Mouse (Mus musculus) midbrain, embryonic 11.5 days (tissue): ENCODE data around the gene Calb2. TPM values are rescaled to one million over a fixed set of nuclear protein-coding genes. Genes with fewer than 3 reads are reported as not detected.

ENCODE experiments used
- ATAC-seq: fragments of 200-750 bp; cut with Nextera tagmentation; 2 replicates; pipeline ENCODE4 v1.8.0; 2017; ENCODE audit warnings: moderate TSS enrichment, moderate library complexity; ENCODE audit not compliant: low FRiP score
- DNase-seq: peaks from one replicate; pipeline ENCODE4 v3.0.0; 2015; ENCODE audit warnings: low spot score; ENCODE audit errors: missing footprints
- H3K27ac ChIP-seq: fragments of 300-500 bp; sonication (generic); 2 replicates; pipeline ENCODE4 v1.5.1; 2014; ENCODE audit warnings: low read depth, low read length
- H3K27me3 ChIP-seq: fragments of 300-500 bp; sonication (generic); 2 replicates; pipeline ENCODE4 v1.6.1; 2014; ENCODE audit warnings: mild to moderate bottlenecking, low read length, moderate library complexity, mixed read lengths; ENCODE audit not compliant: control insufficient read depth, insufficient read depth
- H3K36me3 ChIP-seq: fragments of 300-500 bp; sonication (generic); 2 replicates; pipeline ENCODE4 v1.6.1; 2014; ENCODE audit warnings: mild to moderate bottlenecking, low read length, moderate library complexity, mixed read lengths; ENCODE audit not compliant: control insufficient read depth, insufficient read depth
- H3K4me1 ChIP-seq: fragments of 300-500 bp; sonication (generic); 2 replicates; pipeline ENCODE4 v1.6.1; 2014; ENCODE audit warnings: low read length; ENCODE audit not compliant: control insufficient read depth, insufficient read depth
- H3K4me2 ChIP-seq: fragments of 300-500 bp; sonication (generic); 2 replicates; pipeline ENCODE4 v1.6.1; 2014; ENCODE audit warnings: mild to moderate bottlenecking, moderate library complexity
- H3K4me3 ChIP-seq: fragments of 300-500 bp; sonication (generic); 2 replicates; pipeline ENCODE4 v1.5.1; 2014; ENCODE audit warnings: low read depth, low read length
- H3K9ac ChIP-seq: fragments of 300-500 bp; sonication (generic); 2 replicates; pipeline ENCODE4 v1.6.1; 2014; ENCODE audit warnings: low read length
- H3K9me3 ChIP-seq: fragments of 300-500 bp; sonication (generic); 2 replicates; pipeline ENCODE4 v1.6.1; 2016; ENCODE audit warnings: low read length; ENCODE audit not compliant: control insufficient read depth
- WGBS: fragments of 180-500 bp; shearing (Covaris S2); extraction: QIAGEN DNeasy Blood & Tissue Kit; methylation state at CpG from one replicate; pipeline ENCODE4 v1.1.7; 2014; 5-methylcytosine and 5-hydroxymethylcytosine counted together
- polyA plus RNA-seq: library from polyadenylated mRNA; unstranded; fragments of >200 nt; fragmentation: Nextera tagmentation; extraction: Ambion mirVana; gene quantifications from 2 replicates; pipeline ENCODE4 v1.2.1, GENCODE M21; 2014

Gene Calb2
- polyA plus RNA-seq, 1 experiment from 2014 or later, result 4.0 TPM

DNA sequence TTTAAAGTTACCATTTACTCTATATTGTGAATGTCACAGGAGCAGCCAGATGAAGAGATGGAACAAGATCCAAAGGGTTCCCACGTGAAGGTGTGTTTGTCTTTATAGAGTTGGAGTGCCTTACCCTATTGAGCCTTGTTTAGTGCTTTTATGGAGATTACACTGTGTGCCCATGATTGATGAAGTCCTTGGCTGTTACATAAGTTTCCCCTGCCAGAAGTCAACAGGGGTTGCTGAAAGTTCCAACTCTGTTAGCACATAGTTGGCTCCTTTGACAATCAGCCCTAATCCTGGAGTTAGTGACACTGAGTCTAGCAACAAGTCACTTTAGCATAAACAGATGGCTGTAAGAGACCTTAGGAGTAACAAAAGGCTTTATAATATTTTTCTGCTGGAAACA lies 76.1 kb downstream of the Calb2 start:
- H3K4me1 ChIP-seq, result no peaks in the 10 kb centered on the region
- H3K4me3 ChIP-seq, result no peak overlapping the region
- H3K4me2 ChIP-seq, result no peak overlapping the region
- H3K36me3 ChIP-seq, result peaks cover 21% of the 10 kb centered on the region
- H3K27me3 ChIP-seq, result no peaks in the 10 kb centered on the region
- H3K9me3 ChIP-seq, result peaks cover 11% of the 10 kb centered on the region; the same call in 1 of the 2 replicates
- ATAC-seq (no peak), DNase-seq (no peak)
- WGBS, result 52% methylated on average over 1 of the region's 1 CpGs
- no peak overlapping the region for H3K9ac ChIP-seq
- no peak overlapping the region for H3K27ac ChIP-seq

Other genes with a start within 250 kb of the Calb2 start
- gene Marveld3, start 206.0 kb downstream of the Calb2 start, polyA plus RNA-seq, result 0.25 and 0.37 TPM in 2 replicates
- not detected in 2 replicates for gene Tat, start 177.8 kb downstream of the Calb2 start, polyA plus RNA-seq
- not detected in 2 replicates for gene Chst4, start 128.5 kb downstream of the Calb2 start, polyA plus RNA-seq
- gene Zfp612, start 88.5 kb downstream of the Calb2 start, polyA plus RNA-seq, result 10.5 and 12.5 TPM in 2 replicates
- not detected in 2 replicates for gene Gm21964, start 67.0 kb downstream of the Calb2 start, polyA plus RNA-seq
- not detected in 2 replicates for gene Gm17720, start 65.5 kb downstream of the Calb2 start, polyA plus RNA-seq
- gene Cmtr2, start 47.5 kb upstream of the Calb2 start, polyA plus RNA-seq, result 13.1 and 13.5 TPM in 2 replicates
- gene Hydin, start 98.8 kb upstream of the Calb2 start, polyA plus RNA-seq, result 0.03 and 0.18 TPM in 2 replicates